Mouse (Mus musculus) kidney, embryonic 15.5 days (tissue): ENCODE measurements around the gene Mgat4a. TPM values are rescaled to one million over a fixed set of nuclear protein-coding genes. Genes with fewer than 3 reads are reported as not detected.

ENCODE experiments used
- ATAC-seq: fragments of 200-750 bp; cut with Nextera tagmentation; replicated peaks from 2 replicates; pipeline ENCODE4 v1.8.0; 2017; ENCODE audit warnings: moderate TSS enrichment; ENCODE audit not compliant: low FRiP score
- H3K27ac ChIP-seq: fragments of 300-500 bp; sonication (generic); 2 replicates; pipeline ENCODE4 v1.5.1; 2015; ENCODE audit warnings: mild to moderate bottlenecking, inconsistent platforms
- H3K27me3 ChIP-seq: fragments of 300-500 bp; sonication (generic); 2 replicates; pipeline ENCODE4 v1.6.1; 2015; ENCODE audit warnings: inconsistent platforms
- H3K36me3 ChIP-seq: fragments of 300-500 bp; sonication (generic); 2 replicates; pipeline ENCODE4 v1.6.1; 2015; ENCODE audit warnings: inconsistent platforms
- H3K4me1 ChIP-seq: fragments of 300-500 bp; sonication (generic); 2 replicates; pipeline ENCODE4 v1.6.1; 2015; ENCODE audit warnings: inconsistent platforms
- H3K4me2 ChIP-seq: fragments of 300-500 bp; sonication (generic); 2 replicates; pipeline ENCODE4 v1.6.1; 2015; ENCODE audit warnings: moderate library complexity, mild to moderate bottlenecking, inconsistent platforms
- H3K4me3 ChIP-seq: fragments of 300-500 bp; sonication (generic); replicated peaks from 2 replicates; pipeline ENCODE4 v1.5.1; 2015; ENCODE audit warnings: mild to moderate bottlenecking, inconsistent platforms
- H3K9ac ChIP-seq: fragments of 300-500 bp; sonication (generic); 2 replicates; pipeline ENCODE4 v1.6.1; 2015; ENCODE audit warnings: mild to moderate bottlenecking, inconsistent platforms
- H3K9me3 ChIP-seq: fragments of 300-500 bp; sonication (generic); replicated peaks from 2 replicates; pipeline ENCODE4 v1.6.1; 2016; ENCODE audit warnings: inconsistent platforms
- WGBS: fragments of 180-500 bp; shearing (Covaris S2); methylation state at CpG from one replicate; pipeline ENCODE4 v1.1.7; 2015; ENCODE audit warnings: mixed read lengths; 5-methylcytosine and 5-hydroxymethylcytosine counted together
- polyA plus RNA-seq: library from polyadenylated mRNA; unstranded; fragments of >200 nt; fragmentation: Nextera tagmentation; extraction: Ambion mirVana; gene quantifications from 2 replicates; pipeline ENCODE4 v1.2.1, GENCODE M21; 2015

The Mgat4a gene
- polyA plus RNA-seq, 1 experiment from 2014 or later: 5.9 TPM

- Histone ChIP-seq H3K27ac (no peak overlapping the region), H3K9me3 (no peaks in the 10 kb centered on the region), H3K36me3 (no peaks in the 10 kb centered on the region), H3K4me3 (no peak overlapping the region), H3K9ac (no peak overlapping the region), H3K4me1 (no peaks in the 10 kb centered on the region), H3K4me2 (no peak overlapping the region), H3K27me3 (no peaks in the 10 kb centered on the region)
- ATAC-seq: no peak
- WGBS: 89% methylated on average over 4 of the region's 4 CpGs
Observed at GRCm38 (mm10) chr1:37560356-37560755, 19.5 kb upstream of the Mgat4a start.

GRCm38 (mm10) chr1:37551986-37552385, 11.2 kb upstream of the Mgat4a start:
- Histone ChIP-seq H3K9me3 (no peaks in the 10 kb centered on the region), H3K4me3 (no peak overlapping the region)
- WGBS: 79% methylated on average over 7 of the region's 7 CpGs

DNA sequence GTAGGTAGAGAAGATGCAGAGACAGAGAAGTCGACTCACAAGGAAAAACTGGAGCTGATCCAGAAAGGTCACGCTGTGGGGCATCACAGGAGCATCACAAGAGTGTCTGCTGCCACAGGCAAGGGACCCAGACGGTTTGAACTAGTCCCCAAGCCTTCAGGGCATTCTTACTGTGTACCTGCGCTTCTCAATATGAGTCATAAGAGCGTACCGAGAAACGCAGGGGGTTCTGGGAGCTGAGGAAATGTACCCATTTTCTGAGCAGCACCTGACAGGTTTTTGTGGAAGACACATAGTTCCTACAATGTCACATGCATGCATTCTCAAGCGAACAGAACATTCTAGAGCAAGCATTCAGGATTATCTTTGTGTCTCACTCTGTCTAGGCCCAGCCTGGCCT, 8.7 kb upstream of the Mgat4a start:
- Histone ChIP-seq H3K9me3 (no peaks in the 10 kb centered on the region), H3K4me3 (no peak overlapping the region), H3K4me2 (no peak overlapping the region), H3K36me3 (no peaks in the 10 kb centered on the region), H3K9ac (no peak overlapping the region), H3K27ac (no peak overlapping the region), H3K27me3 (no peaks in the 10 kb centered on the region), H3K4me1 (peaks cover 6% of the 10 kb centered on the region; the same call in 1 of the 2 replicates)
- WGBS: 87% methylated on average over 8 of the region's 8 CpGs
- ATAC-seq: no peak

More at GRCm38 (mm10) chr1:37551986-37552385, 11.2 kb upstream of the Mgat4a start:
- Histone ChIP-seq H3K27me3 (no peaks in the 10 kb centered on the region), H3K4me1 (no peaks in the 10 kb centered on the region), H3K4me2 (no peak overlapping the region), H3K27ac (no peak overlapping the region), H3K9ac (no peak overlapping the region), H3K36me3 (no peaks in the 10 kb centered on the region)
- ATAC-seq: no peak

DNA sequence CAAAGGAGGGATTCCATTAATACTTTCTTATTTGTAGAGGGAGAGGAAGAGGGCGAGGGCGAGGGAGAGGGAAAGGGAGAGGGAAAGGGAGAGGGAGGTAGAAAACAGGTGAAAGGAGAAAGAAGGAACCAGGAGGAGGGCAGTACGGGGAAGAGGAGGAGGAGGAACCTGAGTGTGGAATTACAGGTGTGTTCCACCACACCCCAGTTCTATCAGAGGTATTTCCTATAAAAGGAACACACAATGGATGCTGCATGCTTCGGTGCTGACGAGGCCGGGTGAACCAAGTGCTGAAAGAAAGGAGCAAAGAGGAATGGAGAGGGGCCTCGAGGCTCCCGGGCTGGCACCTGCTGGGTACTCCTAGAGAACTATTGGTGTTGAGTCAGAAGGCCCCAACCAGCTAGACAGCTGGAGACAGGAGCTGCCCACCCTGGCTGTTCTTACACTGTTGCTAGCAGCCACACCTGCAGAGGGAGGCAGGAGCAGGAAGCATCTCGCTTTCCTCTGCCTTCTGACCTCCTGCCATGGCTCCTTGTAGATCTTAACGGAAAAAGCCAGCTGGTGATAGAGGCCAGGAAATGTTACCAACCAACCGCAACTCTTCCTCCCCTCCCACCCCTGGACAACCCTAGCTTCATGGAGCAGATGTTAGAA, 5.7 kb upstream of the Mgat4a start:
- 68% methylated on average over 11 of the region's 11 CpGs for WGBS
- H3K27me3 ChIP-seq: peaks cover 15% of the 10 kb centered on the region
- no peak overlapping the region for H3K9ac ChIP-seq
- H3K4me1 ChIP-seq: peaks cover 18% of the 10 kb centered on the region
- H3K4me2 ChIP-seq: no peak overlapping the region
- H3K9me3 ChIP-seq: no peaks in the 10 kb centered on the region
- no peak for ATAC-seq
- no peak overlapping the region for H3K4me3 ChIP-seq
- H3K27ac ChIP-seq: no peak overlapping the region
- H3K36me3 ChIP-seq: no peaks in the 10 kb centered on the region

- Histone ChIP-seq H3K9me3 (no peaks in the 10 kb centered on the region), H3K36me3 (no peaks in the 10 kb centered on the region), H3K27me3 (peaks cover 18% of the 10 kb centered on the region), H3K4me2 (no peak overlapping the region), H3K27ac (no peak overlapping the region), H3K9ac (no peak overlapping the region), H3K4me3 (no peak overlapping the region), H3K4me1 (peaks cover 28% of the 10 kb centered on the region)
- WGBS: 21% methylated on average over 9 of the region's 9 CpGs
- ATAC-seq: no peak
Observed at GRCm38 (mm10) chr1:37544251-37544650, 3.4 kb upstream of the Mgat4a start.

DNA sequence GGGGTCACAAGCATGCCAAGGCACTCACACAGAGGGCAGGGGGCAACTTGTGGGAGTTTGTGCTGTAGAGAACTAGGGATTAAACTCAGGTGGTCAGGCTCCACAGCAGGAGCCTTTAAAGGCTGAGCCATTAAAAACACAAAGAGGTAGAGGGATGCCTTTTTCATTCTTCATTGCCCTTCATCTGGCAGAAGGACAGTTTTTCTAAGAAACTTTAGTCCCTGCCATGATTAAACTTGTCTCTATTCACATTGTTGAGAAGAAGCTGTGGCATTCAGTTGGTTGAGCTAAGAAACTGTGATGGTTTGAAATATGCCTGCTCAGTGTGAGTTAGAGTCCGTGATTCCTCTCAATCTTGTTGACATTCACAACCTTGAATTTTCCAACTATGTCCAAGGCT, 2.2 kb upstream of the Mgat4a start:
- Histone ChIP-seq H3K27ac (no peak overlapping the region), H3K27me3 (peaks cover 18% of the 10 kb centered on the region), H3K36me3 (no peaks in the 10 kb centered on the region), H3K4me1 (peaks cover 28% of the 10 kb centered on the region), H3K9me3 (no peaks in the 10 kb centered on the region), H3K4me2 (no peak overlapping the region), H3K4me3 (no peak overlapping the region), H3K9ac (no peak overlapping the region)
- WGBS: 41% methylated on average over 1 of the region's 1 CpGs
- no peak for ATAC-seq

DNA sequence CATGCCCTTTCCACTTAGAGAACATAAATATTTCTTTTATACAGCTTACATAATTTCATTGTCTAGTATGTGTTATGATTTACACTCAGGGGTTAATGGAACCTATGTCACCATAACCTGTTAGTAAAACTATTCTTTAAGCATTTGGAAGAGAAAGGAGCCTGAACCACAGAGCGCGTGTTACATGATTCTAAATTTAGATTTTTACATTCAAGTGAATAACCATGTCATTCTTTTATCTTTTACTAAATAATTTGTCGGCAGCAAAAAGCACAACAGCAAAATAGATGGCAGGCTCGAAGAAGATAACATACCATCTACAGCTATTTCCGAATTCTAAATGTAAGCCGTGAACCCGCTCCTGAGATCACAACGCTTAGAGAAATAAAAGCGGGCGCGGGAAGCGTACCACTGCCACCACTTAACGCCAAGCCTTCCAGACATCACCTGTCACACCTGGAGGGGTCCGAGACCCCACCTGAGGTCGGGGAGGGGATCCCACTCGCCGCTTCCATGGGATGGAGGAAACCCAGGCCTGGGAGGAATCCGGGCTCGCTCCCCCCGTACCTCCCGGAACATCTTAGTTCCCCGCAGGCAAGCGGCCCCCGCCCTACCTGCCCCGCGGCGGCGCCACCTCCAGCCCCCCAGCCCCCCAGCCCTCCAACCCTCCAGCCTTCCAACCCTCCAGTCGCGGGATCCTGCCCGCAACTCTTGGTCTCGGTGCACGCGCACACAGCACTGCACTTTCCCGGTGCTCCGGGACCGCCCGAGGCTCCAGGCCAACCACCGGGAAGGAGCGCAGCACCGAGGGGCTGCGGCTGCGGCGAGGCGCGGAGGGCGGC, 627 bp downstream of the Mgat4a start:
- 0 out of 2 replicates have a peak overlapping the region, but pooled peaks have one; percentile 50 for H3K27ac ChIP-seq

DNA sequence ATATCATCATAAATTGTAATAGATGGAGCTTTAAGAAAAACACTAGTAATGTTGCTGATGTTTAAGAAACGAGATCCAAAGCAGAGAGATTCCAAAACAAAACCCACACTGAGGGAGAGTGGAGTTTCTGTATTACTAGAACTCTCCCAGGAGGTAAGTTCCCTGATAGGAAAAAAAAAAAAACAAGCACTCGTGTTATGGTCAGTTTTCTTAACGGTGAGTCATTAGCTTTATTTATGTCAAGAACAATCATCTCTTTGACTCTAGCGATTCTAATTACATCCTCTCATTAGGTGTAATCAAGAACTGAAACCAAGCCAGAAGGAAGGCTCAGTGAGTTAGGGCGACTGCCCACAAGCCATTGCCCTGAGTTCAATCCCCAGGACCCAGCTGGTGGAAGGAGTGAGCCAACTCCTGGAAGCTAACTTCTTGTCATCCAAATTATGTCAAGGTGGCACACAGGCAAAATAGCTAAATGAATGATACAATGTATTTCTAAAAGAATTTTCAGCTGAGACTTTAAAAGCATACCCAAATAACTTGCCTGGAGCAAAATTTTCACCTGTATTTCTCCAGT, 6.2 kb downstream of the Mgat4a start:
- 24% methylated on average over 5 of the region's 5 CpGs for WGBS
- no peak overlapping the region for H3K4me2 ChIP-seq
- ATAC-seq: no peak

More for the DNA sequence above, 627 bp downstream of the Mgat4a start:
- H3K4me3 ChIP-seq: peak overlapping the region; percentile 80
- peak overlapping the region; percentile 98 for H3K4me2 ChIP-seq
- H3K4me1 ChIP-seq: peaks cover 23% of the 10 kb centered on the region
- H3K9ac ChIP-seq: peak overlapping the region; percentile 75
- no peaks in the 10 kb centered on the region for H3K36me3 ChIP-seq
- H3K27me3 ChIP-seq: peaks cover 18% of the 10 kb centered on the region
- no peaks in the 10 kb centered on the region for H3K9me3 ChIP-seq
- ATAC-seq: peak; percentile 73
- WGBS: 3% methylated on average over 47 of the region's 47 CpGs

GRCm38 (mm10) chr1:37533181-37533580, 7.6 kb downstream of the Mgat4a start:
- H3K36me3 ChIP-seq: no peaks in the 10 kb centered on the region
- 97% methylated on average over 7 of the region's 7 CpGs for WGBS
- H3K27me3 ChIP-seq: no peaks in the 10 kb centered on the region
- no peaks in the 10 kb centered on the region for H3K4me1 ChIP-seq
- no peak overlapping the region for H3K4me3 ChIP-seq
- H3K27ac ChIP-seq: no peak overlapping the region
- no peak overlapping the region for H3K4me2 ChIP-seq
- H3K9me3 ChIP-seq: no peaks in the 10 kb centered on the region
- no peak for ATAC-seq
- H3K9ac ChIP-seq: no peak overlapping the region

More for the DNA sequence above, 6.2 kb downstream of the Mgat4a start:
- H3K36me3 ChIP-seq: no peaks in the 10 kb centered on the region
- H3K27ac ChIP-seq: no peak overlapping the region
- H3K4me3 ChIP-seq: no peak overlapping the region
- H3K9ac ChIP-seq: no peak overlapping the region
- no peaks in the 10 kb centered on the region for H3K9me3 ChIP-seq
- no peaks in the 10 kb centered on the region for H3K4me1 ChIP-seq
- H3K27me3 ChIP-seq: no peaks in the 10 kb centered on the region

- Histone ChIP-seq H3K4me1 (no peaks in the 10 kb centered on the region), H3K9me3 (no peaks in the 10 kb centered on the region), H3K27ac (no peak overlapping the region), H3K9ac (no peak overlapping the region), H3K27me3 (no peaks in the 10 kb centered on the region), H3K4me2 (no peak overlapping the region), H3K36me3 (no peaks in the 10 kb centered on the region), H3K4me3 (no peak overlapping the region)
- 79% methylated on average over 6 of the region's 6 CpGs for WGBS
- no peak for ATAC-seq
Observed at GRCm38 (mm10) chr1:37532533-37532840, 8.3 kb downstream of the Mgat4a start.

- WGBS: 90% methylated on average over 12 of the region's 12 CpGs
- ATAC-seq: no peak
- Histone ChIP-seq H3K4me1 (no peaks in the 10 kb centered on the region), H3K4me2 (no peak overlapping the region), H3K27ac (no peak overlapping the region), H3K9ac (no peak overlapping the region), H3K36me3 (no peaks in the 10 kb centered on the region), H3K9me3 (no peaks in the 10 kb centered on the region), H3K4me3 (no peak overlapping the region), H3K27me3 (no peaks in the 10 kb centered on the region)
Observed at GRCm38 (mm10) chr1:37531654-37532532, 8.9 kb downstream of the Mgat4a start.
